Mouse (Mus musculus) thymus, adult 2 months (tissue): ENCODE measurements around the gene Hemgn.

Experiments used
- CTCF ChIP-seq: fragments of 200-500 bp; IDR thresholded peaks from 2 replicates; pipeline ENCODE4 v1.5.1; 2012; ENCODE audit warnings: mild to moderate bottlenecking, control low read depth, low read length, moderate library complexity, borderline replicate concordance; ENCODE audit not compliant: control insufficient read depth, poor library complexity, insufficient read depth; ENCODE audit errors: extremely low read depth
- POLR2A ChIP-seq: fragments of 200-500 bp; IDR thresholded peaks from 2 replicates; pipeline ENCODE4 v1.6.1; 2012; ENCODE audit warnings: mild to moderate bottlenecking, low read length, control low read depth, moderate library complexity; ENCODE audit not compliant: control insufficient read depth, poor library complexity, insufficient read depth; ENCODE audit errors: extremely low read depth

DNA sequence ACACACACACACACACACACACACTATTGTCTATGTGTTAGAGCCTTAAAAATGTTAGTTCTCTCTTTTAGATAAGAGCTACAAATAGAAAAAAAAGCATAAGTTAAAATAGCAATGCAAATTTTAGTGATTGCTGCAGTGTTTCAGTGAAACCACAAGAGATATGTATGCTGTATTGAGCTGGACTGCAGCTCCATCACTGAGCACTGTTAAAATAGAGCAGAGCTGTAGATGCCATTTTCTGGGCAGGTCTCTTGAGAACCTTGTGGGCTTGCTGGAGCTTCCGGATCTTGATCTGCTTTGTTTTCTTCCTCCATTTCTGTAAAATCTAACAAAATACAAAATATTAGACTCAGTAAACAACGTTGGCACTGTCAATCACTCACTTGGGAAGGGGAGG is 18.9 kb downstream of the Hemgn start:
- TF ChIP-seq POLR2A (no peak), CTCF (no peak)
